Mouse (Mus musculus) thymus, postnatal 0 days (tissue): ENCODE measurements at regions not wholly inside any gene's neighbourhood (a gene's known extent, or its start where the extent isn't known, plus 50 kb on each side); places are given as distances from the start of the nearest gene placed in this dataset.
A peak's percentile ranks its signal among the peaks of the same experiment; 100 is the strongest.

ENCODE experiments used
- DNase-seq: peaks from one replicate; pipeline ENCODE4 v3.0.0-alpha.2; 2015; ENCODE audit warnings: low spot score

- peak; percentile 3 for DNase-seq
Observed at GRCm38 (mm10) chr19:30427484-30427883, 122.0 kb downstream of the Dkk1 start.

GRCm38 (mm10) chr19:30433141-30433540 is 116.3 kb downstream of the Dkk1 start:
- no peak for DNase-seq

GRCm38 (mm10) chr19:30435054-30435738 is 114.3 kb downstream of the Dkk1 start:
- DNase-seq, result no peak

- DNase-seq, result no peak
Observed at GRCm38 (mm10) chr19:30450869-30451542, 98.5 kb downstream of the Dkk1 start.

- no peak for DNase-seq
Observed at GRCm38 (mm10) chr19:30451543-30451920, 97.9 kb downstream of the Dkk1 start.

GRCm38 (mm10) chr19:30452671-30453070 is 96.8 kb downstream of the Dkk1 start:
- DNase-seq, result no peak

GRCm38 (mm10) chr19:30483436-30483835 is 66.0 kb downstream of the Dkk1 start:
- DNase-seq, result no peak

GRCm38 (mm10) chr19:30489786-30490185 is 59.7 kb downstream of the Dkk1 start:
- no peak for DNase-seq

- no peak for DNase-seq
Observed at GRCm38 (mm10) chr19:30490916-30491315, 58.5 kb downstream of the Dkk1 start.
